Mouse (Mus musculus) erythroblast, embryonic 14.5 days (primary cell): ENCODE results near the gene Meis1. TPM values are rescaled to one million over a fixed set of nuclear protein-coding genes. Genes with fewer than 3 reads are reported as not detected.

ENCODE experiments used
- H3K27me3 ChIP-seq: 2 replicates; pipeline ENCODE4 v1.6.1; 2012; ENCODE audit warnings: inconsistent platforms; ENCODE audit not compliant: control insufficient read depth
- H3K36me3 ChIP-seq: 2 replicates; pipeline ENCODE4 v1.6.1; 2012; ENCODE audit warnings: mild to moderate bottlenecking, inconsistent platforms; ENCODE audit not compliant: control insufficient read depth
- H3K4me1 ChIP-seq: 2 replicates; pipeline ENCODE4 v1.6.1; 2012; ENCODE audit warnings: inconsistent platforms; ENCODE audit not compliant: control insufficient read depth
- H3K4me3 ChIP-seq: replicated peaks from 2 replicates; pipeline ENCODE3; 2012; ENCODE audit warnings: moderate library complexity, mild to moderate bottlenecking, inconsistent platforms
- H3K9me3 ChIP-seq: 2 replicates; pipeline ENCODE4 v1.6.1; 2012; ENCODE audit warnings: low read length, inconsistent platforms, mixed read lengths; ENCODE audit not compliant: control insufficient read depth
- GATA1 ChIP-seq: IDR thresholded peaks from 2 replicates; pipeline ENCODE4 v1.6.1; 2012; ENCODE audit warnings: low read length, inconsistent platforms, mixed read lengths
- TAL1 ChIP-seq: IDR thresholded peaks from 3 replicates; pipeline ENCODE4 v1.6.1; 2012; ENCODE audit warnings: low read length, inconsistent platforms, mixed read lengths
- polyA plus RNA-seq: library from polyadenylated mRNA; stranded (reverse); fragments of >175 nt; gene quantifications from 2 replicates; pipeline ENCODE4 v1.2.3, GENCODE M21; 2012

Gene Meis1
- polyA plus RNA-seq, 1 experiment: 0.06 TPM

- Histone ChIP-seq H3K9me3 (no peaks in the 10 kb centered on the region), H3K27me3 (no peaks in the 10 kb centered on the region), H3K36me3 (no peaks in the 10 kb centered on the region), H3K4me3 (no peak overlapping the region), H3K4me1 (no peaks in the 10 kb centered on the region)
- TF ChIP-seq TAL1 (no peak), GATA1 (no peak)
These were observed 111.9 kb downstream of the Meis1 start for GRCm38 (mm10) chr11:18906866-18907265.

GRCm38 (mm10) chr11:18905431-18905830, 113.4 kb downstream of the Meis1 start:
- Histone ChIP-seq H3K9me3 (no peaks in the 10 kb centered on the region), H3K36me3 (no peaks in the 10 kb centered on the region), H3K27me3 (no peaks in the 10 kb centered on the region), H3K4me3 (no peak overlapping the region), H3K4me1 (no peaks in the 10 kb centered on the region)
- TF ChIP-seq GATA1: no peak
- no peak for TF ChIP-seq TAL1

- no peak overlapping the region for H3K4me3 ChIP-seq
These were observed 113.9 kb downstream of the Meis1 start for GRCm38 (mm10) chr11:18904880-18905279.

GRCm38 (mm10) chr11:18904285-18904684, 114.5 kb downstream of the Meis1 start:
- TF ChIP-seq TAL1 (no peak), GATA1 (no peak)
- Histone ChIP-seq H3K27me3 (no peaks in the 10 kb centered on the region), H3K4me1 (no peaks in the 10 kb centered on the region), H3K9me3 (no peaks in the 10 kb centered on the region), H3K36me3 (no peaks in the 10 kb centered on the region), H3K4me3 (no peak overlapping the region)

More at GRCm38 (mm10) chr11:18904880-18905279, 113.9 kb downstream of the Meis1 start:
- H3K4me1 ChIP-seq: no peaks in the 10 kb centered on the region
- no peaks in the 10 kb centered on the region for H3K36me3 ChIP-seq
- TF ChIP-seq GATA1 (no peak), TAL1 (no peak)
- no peaks in the 10 kb centered on the region for H3K27me3 ChIP-seq
- H3K9me3 ChIP-seq: no peaks in the 10 kb centered on the region

- H3K4me1 ChIP-seq: no peaks in the 10 kb centered on the region
- H3K4me3 ChIP-seq: no peak overlapping the region
- no peaks in the 10 kb centered on the region for H3K9me3 ChIP-seq
- TF ChIP-seq TAL1: no peak
- no peak for TF ChIP-seq GATA1
- no peaks in the 10 kb centered on the region for H3K27me3 ChIP-seq
- H3K36me3 ChIP-seq: no peaks in the 10 kb centered on the region
These were observed 118.3 kb downstream of the Meis1 start for GRCm38 (mm10) chr11:18900489-18900888.

- H3K36me3 ChIP-seq: no peaks in the 10 kb centered on the region
- no peaks in the 10 kb centered on the region for H3K4me1 ChIP-seq
- H3K4me3 ChIP-seq: no peak overlapping the region
These were observed 119.9 kb downstream of the Meis1 start for GRCm38 (mm10) chr11:18898862-18899261.

GRCm38 (mm10) chr11:18897921-18898646, 120.7 kb downstream of the Meis1 start:
- H3K4me1 ChIP-seq: no peaks in the 10 kb centered on the region
- no peaks in the 10 kb centered on the region for H3K36me3 ChIP-seq
- no peak for TF ChIP-seq TAL1
- no peak for TF ChIP-seq GATA1
- no peaks in the 10 kb centered on the region for H3K9me3 ChIP-seq
- H3K4me3 ChIP-seq: no peak overlapping the region
- H3K27me3 ChIP-seq: no peaks in the 10 kb centered on the region

More at GRCm38 (mm10) chr11:18898862-18899261, 119.9 kb downstream of the Meis1 start:
- Histone ChIP-seq H3K9me3 (no peaks in the 10 kb centered on the region), H3K27me3 (no peaks in the 10 kb centered on the region)
- no peak for TF ChIP-seq TAL1
- no peak for TF ChIP-seq GATA1

- H3K36me3 ChIP-seq: no peaks in the 10 kb centered on the region
- no peaks in the 10 kb centered on the region for H3K9me3 ChIP-seq
- H3K4me3 ChIP-seq: no peak overlapping the region
- no peak for TF ChIP-seq TAL1
- no peak for TF ChIP-seq GATA1
- no peaks in the 10 kb centered on the region for H3K27me3 ChIP-seq
- no peaks in the 10 kb centered on the region for H3K4me1 ChIP-seq
These were observed 121.5 kb downstream of the Meis1 start for GRCm38 (mm10) chr11:18897250-18897649.

- no peaks in the 10 kb centered on the region for H3K27me3 ChIP-seq
- H3K36me3 ChIP-seq: no peaks in the 10 kb centered on the region
- H3K4me3 ChIP-seq: no peak overlapping the region
- no peaks in the 10 kb centered on the region for H3K9me3 ChIP-seq
- H3K4me1 ChIP-seq: no peaks in the 10 kb centered on the region
- TF ChIP-seq TAL1 (no peak), GATA1 (no peak)
These were observed 126.3 kb downstream of the Meis1 start for GRCm38 (mm10) chr11:18892470-18892869.
